Mouse (Mus musculus): ENCODE measurements around the gene Rap2b. TPM values are rescaled to one million over a fixed set of nuclear protein-coding genes. Genes with fewer than 3 reads are reported as not detected.

Rap2b gene
- polyA plus RNA-seq, 1 experiment = 5.0 TPM

- no peaks in the 10 kb centered on the region for H3K36me3 ChIP-seq (ENCODE audit: control insufficient read depth, insufficient read depth, low read length)
- no peaks in the 10 kb centered on the region for H3K27me3 ChIP-seq (ENCODE audit: control insufficient read depth, insufficient read depth, low read length)
- 2% methylated on average over 9 of the region's 9 CpGs for WGBS
- no peak for TF ChIP-seq POLR2A (IDR thresholded peaks at IDR 0.05; ENCODE audit: low read depth, low read length)
- TF ChIP-seq CTCF (IDR thresholded peaks at IDR 0.05; ENCODE audit: extremely low read depth, insufficient read length, insufficient replicate concordance, low read depth, low read length) = no peak
- H3K27ac ChIP-seq (ENCODE audit: insufficient read depth, low read depth, low read length) = peak overlapping the region; percentile 72
- no peaks in the 10 kb centered on the region for H3K4me1 ChIP-seq (ENCODE audit: control insufficient read depth, insufficient read depth, insufficient read length, low read length)
- H3K4me3 ChIP-seq (ENCODE audit: low read depth, low read length) = peak overlapping the region; percentile 64
Measured at GRCm38 (mm10) chr3:61362821-61363160, 1.4 kb downstream of the Rap2b start.

- 1% methylated on average over 30 of the region's 30 CpGs for WGBS
Measured at GRCm38 (mm10) chr3:61363161-61363988, 1.9 kb downstream of the Rap2b start.

DNA sequence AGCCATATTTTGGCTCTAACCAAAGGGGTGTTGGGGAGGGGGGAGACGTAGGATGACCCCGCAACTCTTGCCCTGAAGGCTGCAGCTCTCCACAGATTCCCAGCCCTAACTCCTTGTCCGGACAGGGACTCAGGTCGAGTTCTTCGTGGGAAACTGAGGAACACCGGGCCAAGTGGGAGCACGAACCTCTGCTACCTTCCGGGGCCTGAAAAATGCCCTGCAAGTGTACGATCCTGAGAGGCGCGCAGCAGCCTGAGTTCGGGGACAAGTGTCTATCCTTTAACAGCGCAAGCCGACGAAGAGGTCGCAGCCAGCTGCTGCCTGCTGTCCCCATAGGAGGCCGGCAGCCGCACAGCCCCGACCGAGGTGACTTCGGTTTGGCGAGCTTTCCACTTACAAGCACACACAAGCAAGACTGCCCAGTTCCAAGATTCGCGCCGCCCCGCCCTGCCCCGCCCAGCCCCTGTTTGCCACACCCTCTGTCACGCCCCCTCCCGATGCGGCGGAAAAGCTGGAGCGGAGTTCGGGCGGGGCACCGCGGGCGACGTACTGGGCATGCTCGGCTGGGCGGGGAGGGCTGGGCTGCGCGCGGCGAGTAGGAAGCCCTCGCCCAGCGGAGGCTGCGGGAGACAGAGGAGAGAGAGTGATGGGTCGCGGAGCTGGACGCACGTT lies 2.7 kb downstream of the Rap2b start:
- Histone ChIP-seq H3K27ac (ENCODE audit: insufficient read depth, low read depth, low read length) (peak overlapping the region; percentile 86), H3K36me3 (ENCODE audit: control insufficient read depth, insufficient read depth, low read length) (no peaks in the 10 kb centered on the region), H3K27me3 (ENCODE audit: control insufficient read depth, insufficient read depth, low read length) (no peaks in the 10 kb centered on the region), H3K4me3 (ENCODE audit: low read depth, low read length) (peak overlapping the region; percentile 64), H3K4me1 (ENCODE audit: control insufficient read depth, insufficient read depth, insufficient read length, low read length) (no peaks in the 10 kb centered on the region)
- under 1% methylated on average over 41 of the region's 51 CpGs for WGBS
- TF ChIP-seq CTCF (IDR thresholded peaks at IDR 0.05; ENCODE audit: extremely low read depth, insufficient read length, insufficient replicate concordance, low read depth, low read length) (no peak), POLR2A (IDR thresholded peaks at IDR 0.05; ENCODE audit: low read depth, low read length) (peak; percentile 92)

More at GRCm38 (mm10) chr3:61363161-61363988, 1.9 kb downstream of the Rap2b start:
- Histone ChIP-seq H3K4me3 (ENCODE audit: low read depth, low read length) (peak overlapping the region; percentile 64), H3K27ac (ENCODE audit: insufficient read depth, low read depth, low read length) (peak overlapping the region; percentile 86), H3K27me3 (ENCODE audit: control insufficient read depth, insufficient read depth, low read length) (no peaks in the 10 kb centered on the region), H3K4me1 (ENCODE audit: control insufficient read depth, insufficient read depth, insufficient read length, low read length) (no peaks in the 10 kb centered on the region), H3K36me3 (ENCODE audit: control insufficient read depth, insufficient read depth, low read length) (no peaks in the 10 kb centered on the region)
- TF ChIP-seq POLR2A (IDR thresholded peaks at IDR 0.05; ENCODE audit: low read depth, low read length) = no peak; the same call in 1 of the 2 replicates
- TF ChIP-seq CTCF (IDR thresholded peaks at IDR 0.05; ENCODE audit: extremely low read depth, insufficient read length, insufficient replicate concordance, low read depth, low read length) = no peak

- peak overlapping the region; percentile 64 for H3K4me3 ChIP-seq (ENCODE audit: low read depth, low read length)
- no peaks in the 10 kb centered on the region for H3K4me1 ChIP-seq (ENCODE audit: control insufficient read depth, insufficient read depth, insufficient read length, low read length)
- WGBS = under 1% methylated on average over 32 of the region's 33 CpGs
- TF ChIP-seq CTCF (IDR thresholded peaks at IDR 0.05; ENCODE audit: extremely low read depth, insufficient read length, insufficient replicate concordance, low read depth, low read length) = no peak
- TF ChIP-seq POLR2A (IDR thresholded peaks at IDR 0.05; ENCODE audit: low read depth, low read length) = no peak; the same call in 1 of the 2 replicates
- no peaks in the 10 kb centered on the region for H3K36me3 ChIP-seq (ENCODE audit: control insufficient read depth, insufficient read depth, low read length)
- H3K27ac ChIP-seq (ENCODE audit: insufficient read depth, low read depth, low read length) = no peak overlapping the region
- no peaks in the 10 kb centered on the region for H3K27me3 ChIP-seq (ENCODE audit: control insufficient read depth, insufficient read depth, low read length)
Measured at GRCm38 (mm10) chr3:61364661-61364977, 3.2 kb downstream of the Rap2b start.

DNA sequence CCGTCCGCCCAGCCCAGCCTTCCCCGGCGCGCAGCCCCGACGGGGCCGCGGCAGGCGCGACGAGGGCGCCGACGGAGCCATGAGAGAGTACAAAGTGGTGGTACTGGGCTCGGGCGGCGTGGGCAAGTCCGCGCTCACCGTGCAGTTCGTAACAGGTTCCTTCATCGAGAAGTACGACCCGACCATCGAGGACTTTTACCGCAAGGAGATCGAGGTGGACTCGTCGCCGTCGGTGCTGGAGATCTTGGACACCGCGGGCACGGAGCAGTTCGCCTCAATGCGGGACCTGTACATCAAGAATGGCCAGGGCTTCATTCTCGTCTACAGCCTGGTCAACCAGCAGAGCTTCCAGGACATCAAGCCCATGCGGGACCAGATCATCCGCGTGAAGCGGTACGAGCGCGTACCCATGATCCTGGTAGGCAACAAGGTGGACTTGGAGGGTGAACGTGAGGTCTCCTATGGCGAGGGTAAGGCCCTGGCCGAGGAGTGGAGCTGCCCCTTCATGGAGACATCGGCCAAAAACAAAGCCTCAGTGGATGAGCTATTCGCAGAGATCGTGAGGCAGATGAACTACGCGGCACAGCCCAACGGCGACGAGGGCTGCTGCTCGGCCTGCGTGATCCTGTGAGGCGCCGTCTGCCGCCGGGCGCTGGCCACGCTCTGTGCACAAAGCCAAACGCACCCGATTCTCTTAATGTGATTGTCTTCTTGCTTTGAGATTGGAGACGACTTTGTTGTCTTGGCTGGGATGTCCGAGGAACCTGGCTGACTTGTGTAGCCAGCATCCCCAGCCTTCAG lies 3.7 kb downstream of the Rap2b start:
- Histone ChIP-seq H3K27ac (ENCODE audit: insufficient read depth, low read depth, low read length) (peak overlapping the region; percentile 1; the same call in 1 of the 2 replicates), H3K4me3 (ENCODE audit: low read depth, low read length) (peak overlapping the region; percentile 64), H3K27me3 (ENCODE audit: control insufficient read depth, insufficient read depth, low read length) (no peaks in the 10 kb centered on the region), H3K36me3 (ENCODE audit: control insufficient read depth, insufficient read depth, low read length) (no peaks in the 10 kb centered on the region), H3K4me1 (ENCODE audit: control insufficient read depth, insufficient read depth, insufficient read length, low read length) (no peaks in the 10 kb centered on the region)
- TF ChIP-seq POLR2A (IDR thresholded peaks at IDR 0.05; ENCODE audit: low read depth, low read length) (no peak), CTCF (IDR thresholded peaks at IDR 0.05; ENCODE audit: extremely low read depth, insufficient read length, insufficient replicate concordance, low read depth, low read length) (no peak; the same call in 1 of the 2 replicates)
- WGBS = under 1% methylated on average over 68 of the region's 68 CpGs

GRCm38 (mm10) chr3:61365779-61366373 lies 4.4 kb downstream of the Rap2b start, which contains the start of gene B430305J03Rik:
Gene B430305J03Rik (minus strand): TSS chr3:61365951.
- Histone ChIP-seq H3K4me3 (ENCODE audit: low read depth, low read length) (peak within 1 kb of the TSS; percentile 64), H3K27ac (ENCODE audit: insufficient read depth, low read depth, low read length) (peak within 1 kb of the TSS; percentile 1; the same call in 1 of the 2 replicates), H3K36me3 (ENCODE audit: control insufficient read depth, insufficient read depth, low read length) (no peaks in the 10 kb centered on the region), H3K27me3 (ENCODE audit: control insufficient read depth, insufficient read depth, low read length) (no peaks in the 10 kb centered on the region), H3K4me1 (ENCODE audit: control insufficient read depth, insufficient read depth, insufficient read length, low read length) (no peaks in the 10 kb centered on the region)
- no peak for TF ChIP-seq POLR2A (IDR thresholded peaks at IDR 0.05; ENCODE audit: low read depth, low read length)
- 7% methylated on average over 10 of the region's 10 CpGs for WGBS
